Mouse (Mus musculus) CH12.LX (cell line): Measurements from ENCODE around the gene Echdc3. TPM values are rescaled to one million over a fixed set of nuclear protein-coding genes. Genes with fewer than 3 reads are reported as not detected.

ENCODE experiments used
- DNase-seq: peaks from one replicate; pipeline ENCODE4 v3.0.0-alpha.2; 2013; ENCODE audit errors: extremely low read depth
- H3K27ac ChIP-seq: 2 replicates; pipeline ENCODE4 v1.5.1; 2012; ENCODE audit warnings: low read depth, mild to moderate bottlenecking, control low read depth, moderate library complexity; ENCODE audit not compliant: insufficient read depth
- H3K27me3 ChIP-seq: replicated peaks from 2 replicates; pipeline ENCODE3; 2012; ENCODE audit warnings: inconsistent platforms
- H3K36me3 ChIP-seq, 2 experiments: replicated peaks in 1 of 2; 2 replicates each; pipeline versions ENCODE3 to v1.6.1; 2012; ENCODE audit warnings: inconsistent platforms in 1 of 2, low read length in 1 of 2, mild to moderate bottlenecking in 1 of 2, mixed read lengths in 1 of 2, moderate library complexity in 1 of 2; ENCODE audit not compliant: control insufficient read depth in 1 of 2, insufficient read depth in 1 of 2
- H3K4me1 ChIP-seq, 2 experiments: 2 replicates each; pipeline ENCODE4 v1.6.1; 2012; ENCODE audit warnings: inconsistent platforms in 1 of 2, moderate library complexity in 1 of 2; ENCODE audit not compliant: insufficient read depth in 2 of 2, control insufficient read depth in 1 of 2
- H3K4me2 ChIP-seq: 2 replicates; pipeline ENCODE4 v1.6.1; 2012; ENCODE audit warnings: low read depth, mild to moderate bottlenecking, control low read depth; ENCODE audit not compliant: poor library complexity, insufficient read depth, severe bottlenecking
- H3K4me3 ChIP-seq, 3 experiments: fragments of 150-350 bp in 1 of 3; sonication (generic) in 1 of 3; replicated peaks in 1 of 3; 2 replicates each; pipeline versions ENCODE3 to v1.5.1; 2011 to 2012; ENCODE audit warnings: low read depth in 2 of 3, low read length in 2 of 3, mild to moderate bottlenecking in 2 of 3, moderate library complexity in 2 of 3, control low read depth in 1 of 3, improper control_type of control experiment in 1 of 3, inconsistent platforms in 1 of 3, mixed read lengths in 1 of 3; ENCODE audit not compliant: poor library complexity in 1 of 3
- H3K79me2 ChIP-seq: replicated peaks from 2 replicates; pipeline ENCODE4 v1.6.1; 2012; ENCODE audit warnings: mild to moderate bottlenecking, moderate library complexity; ENCODE audit not compliant: control insufficient read depth, poor library complexity, insufficient read depth, severe bottlenecking; ENCODE audit errors: extremely low read depth
- H3K9ac ChIP-seq: 2 replicates; pipeline ENCODE4 v1.6.1; 2012; ENCODE audit warnings: low read depth, mild to moderate bottlenecking, control low read depth, moderate library complexity; ENCODE audit not compliant: insufficient read depth
- H3K9me3 ChIP-seq: replicated peaks from 2 replicates; pipeline ENCODE3; 2012; ENCODE audit warnings: low read length, inconsistent platforms, mixed read lengths
- CHD2 ChIP-seq: IDR thresholded peaks from 2 replicates; pipeline ENCODE4 v1.6.1; 2011; ENCODE audit warnings: low read length, improper control_type of control experiment
- E2F4 ChIP-seq: IDR thresholded peaks from 2 replicates; pipeline ENCODE4 v1.6.1; 2011; ENCODE audit warnings: low read depth, low read length, improper control_type of control experiment; ENCODE audit not compliant: insufficient replicate concordance
- ETS1 ChIP-seq: conservative IDR thresholded peaks from 2 replicates; pipeline ENCODE4 v1.6.1; 2012; ENCODE audit warnings: low read depth, mild to moderate bottlenecking, inconsistent platforms, low read length, improper control_type of control experiment, moderate library complexity
- KAT2A ChIP-seq: IDR thresholded peaks from 2 replicates; pipeline ENCODE4 v1.6.1; 2012; ENCODE audit warnings: low read length, improper control_type of control experiment, inconsistent platforms; ENCODE audit not compliant: insufficient replicate concordance
- MAZ ChIP-seq: IDR thresholded peaks from 2 replicates; pipeline ENCODE4 v1.6.1; 2012; ENCODE audit warnings: low read depth, mild to moderate bottlenecking, inconsistent platforms, low read length, improper control_type of control experiment, moderate library complexity
- MEF2A ChIP-seq: IDR thresholded peaks from 2 replicates; pipeline ENCODE4 v1.6.1; 2014; ENCODE audit warnings: low read depth, mild to moderate bottlenecking, inconsistent platforms, low read length, improper control_type of control experiment, borderline replicate concordance
- MXI1 ChIP-seq: IDR thresholded peaks from 2 replicates; pipeline ENCODE4 v1.6.1; 2011; ENCODE audit warnings: mild to moderate bottlenecking, low read depth, low read length, improper control_type of control experiment
- MYC ChIP-seq: IDR thresholded peaks from 2 replicates; pipeline ENCODE4 v1.6.1; 2011; ENCODE audit warnings: low read depth, mild to moderate bottlenecking, improper control_type of control experiment, low read length
- NRF1 ChIP-seq: IDR thresholded peaks from 2 replicates; pipeline ENCODE4 v1.6.1; 2014; ENCODE audit warnings: low read depth, mild to moderate bottlenecking, inconsistent platforms, low read length, improper control_type of control experiment, moderate library complexity
- PAX5 ChIP-seq: IDR thresholded peaks from 2 replicates; pipeline ENCODE4 v1.6.1; 2012; ENCODE audit warnings: low read length, inconsistent platforms, mixed read lengths
- SIN3A ChIP-seq: IDR thresholded peaks from 2 replicates; pipeline ENCODE4 v1.6.1; 2012; ENCODE audit warnings: low read length, improper control_type of control experiment, inconsistent platforms
- SMC3 ChIP-seq: IDR thresholded peaks from 2 replicates; pipeline ENCODE4 v1.6.1; 2011; ENCODE audit warnings: low read depth, low read length, improper control_type of control experiment
- TBP ChIP-seq: conservative IDR thresholded peaks from 2 replicates; pipeline ENCODE4 v1.6.1; 2011; ENCODE audit warnings: low read depth, low read length, improper control_type of control experiment
- ZMIZ1 ChIP-seq: IDR thresholded peaks from 2 replicates; pipeline ENCODE4 v1.6.1; 2012; ENCODE audit warnings: low read depth, mild to moderate bottlenecking, inconsistent platforms, low read length, improper control_type of control experiment
- ZNF384 ChIP-seq: IDR thresholded peaks from 2 replicates; pipeline ENCODE4 v1.6.1; 2012; ENCODE audit warnings: low read depth, low read length, improper control_type of control experiment, inconsistent platforms
- dilution Hi-C: fragments of 300-500 bp; cut with MboI; formaldehyde crosslinking; loops from 2 replicates; pipeline ENCODE4 v1.14.3; 2020; ENCODE audit warnings: low sequenced_read_pairs; ENCODE audit not compliant: extremely low pct_unique_long_range_greater_than_20kb, extremely low pct_ligation_motif_present
- in situ Hi-C: fragments of 300-500 bp; cut with MboI; formaldehyde crosslinking; loops from 3 replicates; pipeline ENCODE4 v1.14.3; 2019; ENCODE audit warnings: low sequenced_read_pairs, low pct_ligation_motif_present, low pct_unique_long_range_greater_than_20kb, mixed read lengths
- polyA plus RNA-seq: library from polyadenylated mRNA; unstranded; fragments of >175 nt; gene quantifications from 2 replicates; pipeline ENCODE4 v1.2.1, GENCODE M21; 2012; ENCODE audit warnings: low read depth; ENCODE audit not compliant: insufficient read length
- total RNA-seq, 2 experiments: library from RNA; depleted of rRNA; stranded (reverse); fragments of 300-350 nt in 1 of 2; fragments of >200 nt in 1 of 2; gene quantifications; 2 replicates each; pipeline ENCODE4 v1.2.3; 2012 to 2014

The Echdc3 gene
- total and polyA plus RNA-seq, 3 experiments = 9.2 to 17.4 (median 10.6) TPM

GRCm38 (mm10) chr2:6179749-6180117 is 33.1 kb downstream of the Echdc3 start:
- no peak for DNase-seq
- Histone ChIP-seq H3K4me3 (no peak overlapping the region), H3K79me2 (no peaks in the 10 kb centered on the region), H3K27ac (no peak overlapping the region), H3K36me3 (no peaks in the 10 kb centered on the region), H3K27me3 (no peaks in the 10 kb centered on the region), H3K4me1 (peaks cover 4 to 15% of the 10 kb centered on the region in 2 experiments; a peak in 3 of 4 replicates), H3K4me2 (no peak overlapping the region), H3K9me3 (peaks cover 3% of the 10 kb centered on the region), H3K9ac (no peak overlapping the region)
- TF ChIP-seq ZNF384 (peak; percentile 74), TBP (no peak)
- in situ Hi-C loops (no loop called here), dilution Hi-C loops (no loop called here)

GRCm38 (mm10) chr2:6178901-6179748 is 33.7 kb downstream of the Echdc3 start:
- no peak overlapping the region for H3K4me3 ChIP-seq
- no peak overlapping the region for H3K27ac ChIP-seq
- no peaks in the 10 kb centered on the region for H3K27me3 ChIP-seq
- in situ Hi-C loops (no loop called here), dilution Hi-C loops (no loop called here)
- TF ChIP-seq MEF2A = no peak
- no peak for TF ChIP-seq MXI1
- no peak for TF ChIP-seq NRF1
- no peak for TF ChIP-seq CHD2
- TF ChIP-seq MAZ = no peak
- TF ChIP-seq SMC3 = no peak
- TF ChIP-seq E2F4 = no peak
- no peak for TF ChIP-seq ZMIZ1
- TF ChIP-seq SIN3A = no peak
- no peak for TF ChIP-seq MYC
- H3K9me3 ChIP-seq = no peaks in the 10 kb centered on the region
- H3K4me2 ChIP-seq = no peak overlapping the region
- no peaks in the 10 kb centered on the region for H3K79me2 ChIP-seq
- no peak for DNase-seq
- no peaks in the 10 kb centered on the region for H3K36me3 ChIP-seq
- H3K9ac ChIP-seq = no peak overlapping the region
- H3K4me1 ChIP-seq = peaks cover 4 to 15% of the 10 kb centered on the region in 2 experiments; a peak in 3 of 4 replicates

- no peak for TF ChIP-seq PAX5
- no peak for TF ChIP-seq SMC3
- no peak for TF ChIP-seq MEF2A
- TF ChIP-seq ZNF384 = no peak
- peak; percentile 33 for TF ChIP-seq ETS1
- TF ChIP-seq KAT2A = no peak
- no peaks in the 10 kb centered on the region for H3K79me2 ChIP-seq
- DNase-seq = no peak
- H3K36me3 ChIP-seq = no peaks in the 10 kb centered on the region
- H3K4me1 ChIP-seq = peaks cover 3 to 31% of the 10 kb centered on the region in 2 experiments; a peak in 3 of 4 replicates
- in situ Hi-C loops = loop anchor here (25.0 kb wide), 1 partner anchor 1086 kb away; no protein-coding TSS in a partner anchor
- H3K4me2 ChIP-seq = no peak overlapping the region
- H3K4me3 ChIP-seq = no peak overlapping the region
- dilution Hi-C loops = no loop called here
- no peaks in the 10 kb centered on the region for H3K27me3 ChIP-seq
- no peak overlapping the region for H3K27ac ChIP-seq
- H3K9me3 ChIP-seq = peaks cover 7% of the 10 kb centered on the region
- H3K9ac ChIP-seq = no peak overlapping the region
Observed at GRCm38 (mm10) chr2:6173013-6173412, 39.8 kb downstream of the Echdc3 start.
